Mouse (Mus musculus) bone marrow, adult 2 months (tissue): Measurements from ENCODE around the gene Guca1a.

Experiments
- CTCF ChIP-seq: fragments of 200-500 bp; IDR thresholded peaks from 2 replicates; pipeline ENCODE4 v1.5.1; 2011; ENCODE audit warnings: low read length, control low read depth; ENCODE audit not compliant: control insufficient read depth, insufficient read depth
- POLR2A ChIP-seq: fragments of 200-500 bp; IDR thresholded peaks from 2 replicates; pipeline ENCODE4 v1.6.1; 2011; ENCODE audit warnings: low read depth, mild to moderate bottlenecking, control low read depth, low read length, borderline replicate concordance; ENCODE audit not compliant: control insufficient read depth

DNA sequence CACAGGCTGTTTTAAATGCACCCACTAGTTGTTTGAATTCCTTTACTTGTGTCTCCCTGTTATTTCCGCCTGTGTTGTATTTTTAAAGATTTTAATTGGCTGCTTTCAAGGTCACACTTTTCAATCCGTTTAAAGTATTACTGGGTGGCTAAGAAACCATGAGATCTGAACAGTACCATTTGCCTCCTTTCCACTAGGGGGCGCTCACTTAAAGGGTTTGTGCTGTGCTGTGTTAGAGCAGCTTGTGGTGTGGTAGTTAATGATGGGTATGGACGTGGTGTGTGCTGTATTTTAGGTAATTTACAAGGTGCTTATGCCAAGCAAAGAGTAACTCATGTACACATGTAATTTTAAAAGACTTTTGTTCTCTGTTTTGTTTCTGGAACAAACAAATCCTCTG lies 28.9 kb downstream of the Guca1a start:
- TF ChIP-seq CTCF (peak; percentile 53), POLR2A (no peak)
